Mouse (Mus musculus): Measurements from ENCODE around the gene Slc22a3. TPM values are rescaled to one million over a fixed set of nuclear protein-coding genes. Genes with fewer than 3 reads are reported as not detected.

Gene Slc22a3
- 0.51 and 0.56 TPM in 2 replicates for polyA plus RNA-seq (2012; rRNA removed)

DNA sequence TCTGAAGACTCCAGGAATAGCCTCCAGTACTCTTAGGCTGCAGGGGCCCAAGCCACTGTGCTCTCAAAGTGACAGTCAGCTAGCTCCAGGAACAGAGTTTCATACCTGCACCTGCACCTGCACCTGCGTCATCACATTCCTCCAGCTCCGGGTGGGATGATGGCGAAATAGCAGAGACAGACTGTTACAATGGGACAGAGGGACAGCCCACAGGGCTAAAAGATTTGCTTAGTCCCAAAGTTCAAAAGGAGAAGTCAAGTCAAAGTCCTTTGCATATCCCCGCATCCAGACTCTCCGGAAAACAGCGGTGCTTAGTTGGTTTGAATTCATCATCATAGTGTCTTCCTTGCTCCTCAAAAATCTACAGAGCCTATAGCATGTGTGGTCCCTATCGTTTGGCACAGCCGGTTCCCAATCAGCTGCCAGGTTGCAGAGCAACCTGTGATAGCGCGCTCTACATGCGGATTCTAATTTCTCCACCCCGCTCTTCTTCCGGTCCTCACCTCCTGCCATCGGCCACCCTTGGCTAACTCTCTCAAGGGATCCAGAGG is at the start of gene Slc22a3:
Gene Slc22a3, minus strand, starts transcription at position 51 of the 551 bp plus-strand sequence.

GRCm38 (mm10) chr17:12377981-12378705 is 129.4 kb downstream of the Slc22a3 start, which contains the start of gene Plg:
Plg (plus strand) TSS chr17:12378608.

Other genes starting within 250 kb of the Slc22a3 start
- 13.2 and 20.4 TPM in 2 replicates for gene Map3k4, start 188.9 kb downstream of the Slc22a3 start, polyA plus RNA-seq (2012; rRNA removed)
- gene Plg, start 129.1 kb downstream of the Slc22a3 start, polyA plus RNA-seq (2012; rRNA removed): 0.06 TPM in 1 of 2 replicates, not detected in the other
- not detected in 2 replicates for gene Slc22a2, start 76.4 kb upstream of the Slc22a3 start, polyA plus RNA-seq (2012; rRNA removed)
- 3.0 and 3.7 TPM in 2 replicates for gene Slc22a1, start 168.1 kb upstream of the Slc22a3 start, polyA plus RNA-seq (2012; rRNA removed)